Mouse (Mus musculus) small intestine, adult 2 months (tissue): Measurements from ENCODE around the gene Ints6l.
"Not testable (repeated sequence)": the region's sequence is repeated elsewhere in the genome, so short reads cannot be mapped to it uniquely, and the experiment has no call there.

ENCODE experiments used
- CTCF ChIP-seq: fragments of 200-500 bp; IDR thresholded peaks from 2 replicates; pipeline ENCODE4 v1.5.1; 2012; ENCODE audit warnings: low read depth, mild to moderate bottlenecking, control low read depth, inconsistent platforms, low read length, moderate library complexity, mixed read lengths; ENCODE audit not compliant: insufficient replicate concordance, insufficient read length; ENCODE audit errors: extremely low read depth
- POLR2A ChIP-seq: fragments of 200-500 bp; IDR thresholded peaks from 2 replicates; pipeline ENCODE4 v1.6.1; 2012; ENCODE audit warnings: low read depth, mild to moderate bottlenecking, control low read depth, inconsistent platforms, low read length, moderate library complexity

DNA sequence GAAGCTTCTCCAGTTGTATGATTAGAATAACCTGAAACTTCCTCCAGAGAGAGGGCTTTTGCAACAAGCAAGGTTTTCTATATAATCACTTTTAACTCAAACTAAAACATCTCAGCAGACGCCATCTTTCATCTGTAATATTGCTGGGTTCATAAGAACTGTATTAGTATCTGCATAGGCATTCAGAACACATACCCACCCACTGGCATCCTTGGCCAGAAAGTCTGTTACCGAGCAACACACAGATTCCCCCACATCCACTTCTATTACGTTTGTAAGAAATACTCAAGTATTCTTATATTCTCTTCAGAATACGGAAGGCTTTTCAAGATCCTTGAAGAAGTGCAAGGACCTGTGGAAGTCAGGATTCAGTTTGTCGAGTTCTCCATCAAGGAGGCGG lies 69.8 kb downstream of the Ints6l start, which contains the start of gene Gm10477:
- TF ChIP-seq CTCF, POLR2A: not testable (repeated sequence)
